17 mouse cellular contexts compared by ENCODE assay signal in genomic region chr15:95951497-95951896, GRCm38 (mm10).
DNase-seq lines count a peak whose midpoint lies in the region; ATAC-seq and TF ChIP-seq lines count a peak whose summit lies in the region.
"Had no signal": no experiment of that assay in that cellular context is flagged by ENCODE, and none has a peak within 500 bp of the region (broad histone marks: within the 10 kb centered on the region; RNA-seq: fewer than 3 reads in every experiment).

No protein-coding gene starts in this region.

- no peak for ATAC-seq in midbrain, embryonic 13.5 days
- no peak for ATAC-seq in midbrain, embryonic 16.5 days
- no peak for ATAC-seq in heart, embryonic 13.5 days (ENCODE audit: extremely low read depth, insufficient number of reproducible peaks, low FRiP score, low TSS enrichment)
- ATAC-seq in forebrain, embryonic 13.5 days: no peak
- ATAC-seq: CD4-positive, CD25-positive, alpha-beta regulatory T cell, adult 4 months; forebrain, embryonic 14.5 days; intestine, embryonic 16.5 days had no signal

- no peaks in the 10 kb centered on the region; the same call in 1 of the 2 replicates for H3K4me1 ChIP-seq in heart, adult 2 months (ENCODE audit: control insufficient read depth, insufficient read depth, low read length)
- peaks cover 7% of the 10 kb centered on the region for H3K4me1 ChIP-seq in midbrain, embryonic 13.5 days (replicated peaks)
- H3K4me1 ChIP-seq in midbrain, embryonic 16.5 days (ENCODE audit: control insufficient read depth, insufficient read depth, low read length): peaks cover 5% of the 10 kb centered on the region
- H3K4me1 ChIP-seq in heart, embryonic 13.5 days: peaks cover 35% of the 10 kb centered on the region
- H3K4me1 ChIP-seq in forebrain, embryonic 13.5 days: peaks cover 5% of the 10 kb centered on the region
- H3K4me1 ChIP-seq: neural tube, embryonic 12.5 days had no signal

- no peaks in the 10 kb centered on the region for H3K27me3 ChIP-seq in heart, adult 2 months (ENCODE audit: control insufficient read depth, insufficient read depth, low read length)
- H3K27me3 ChIP-seq in midbrain, embryonic 13.5 days: no peaks in the 10 kb centered on the region
- no peaks in the 10 kb centered on the region for H3K27me3 ChIP-seq in midbrain, embryonic 16.5 days (ENCODE audit: control insufficient read depth, insufficient read depth, low read depth, low read length)
- no peaks in the 10 kb centered on the region for H3K27me3 ChIP-seq in heart, embryonic 13.5 days (replicated peaks)
- no peaks in the 10 kb centered on the region for H3K27me3 ChIP-seq in forebrain, embryonic 13.5 days
- H3K27me3 ChIP-seq: embryonic facial prominence, embryonic 13.5 days; limb, embryonic 12.5 days; megakaryocyte, embryonic 14.5 days; neural tube, embryonic 12.5 days had no signal

- peak in 1 of 2 experiments; percentile 16 for DNase-seq in heart, adult 2 months
- no peak for DNase-seq in heart, adult 8-10 months (ENCODE audit: low spot score)
- peak; percentile 33 for DNase-seq in skeletal muscle tissue, adult 2 months (ENCODE audit: low read depth, low spot score)
- DNase-seq: cerebellum, adult 9-10 months; lung, adult 2 months; right cerebral cortex, adult 18-20 months had no signal

- no peak for TF ChIP-seq CTCF in heart, adult 2 months (IDR thresholded peaks at IDR 0.05)

- H3K9ac ChIP-seq in heart, adult 2 months (ENCODE audit: low read depth, low read length): no peak overlapping the region
- 0 out of 2 replicates have a peak overlapping the region, but pooled peaks have one; percentile 19 for H3K9ac ChIP-seq in midbrain, embryonic 13.5 days (replicated peaks)
- H3K9ac ChIP-seq in midbrain, embryonic 16.5 days (ENCODE audit: low read depth, low read length): no peak overlapping the region
- H3K9ac ChIP-seq in heart, embryonic 13.5 days: peak overlapping the region; percentile 3; the same call in 1 of the 2 replicates
- H3K9ac ChIP-seq in forebrain, embryonic 13.5 days: no peak overlapping the region
- H3K9ac ChIP-seq: embryonic facial prominence, embryonic 13.5 days; limb, embryonic 12.5 days; neural tube, embryonic 12.5 days had no signal

- H3K4me3 ChIP-seq in heart, adult 2 months: no peak overlapping the region
- H3K4me3 ChIP-seq in midbrain, embryonic 13.5 days (replicated peaks): no peak overlapping the region
- H3K4me3 ChIP-seq in midbrain, embryonic 16.5 days (ENCODE audit: low read depth, low read length): no peak overlapping the region
- no peak overlapping the region for H3K4me3 ChIP-seq in heart, embryonic 13.5 days
- no peak overlapping the region for H3K4me3 ChIP-seq in forebrain, embryonic 13.5 days
- H3K4me3 ChIP-seq: embryonic facial prominence, embryonic 13.5 days; limb, embryonic 12.5 days; megakaryocyte, embryonic 14.5 days; neural tube, embryonic 12.5 days had no signal

- H3K4me2 ChIP-seq in midbrain, embryonic 13.5 days (replicated peaks): no peak overlapping the region
- H3K4me2 ChIP-seq in midbrain, embryonic 16.5 days (ENCODE audit: low read length): no peak overlapping the region
- 0 out of 2 replicates have a peak overlapping the region, but pooled peaks have one; percentile 4 for H3K4me2 ChIP-seq in heart, embryonic 13.5 days
- no peak overlapping the region for H3K4me2 ChIP-seq in forebrain, embryonic 13.5 days
- H3K4me2 ChIP-seq: embryonic facial prominence, embryonic 13.5 days; limb, embryonic 12.5 days; neural tube, embryonic 12.5 days had no signal

- no peaks in the 10 kb centered on the region for H3K9me3 ChIP-seq in midbrain, embryonic 13.5 days
- no peaks in the 10 kb centered on the region for H3K9me3 ChIP-seq in midbrain, embryonic 16.5 days (replicated peaks; ENCODE audit: control insufficient read depth, low read length, poor library complexity, severe bottlenecking)
- H3K9me3 ChIP-seq in heart, embryonic 13.5 days: no peaks in the 10 kb centered on the region
- no peaks in the 10 kb centered on the region for H3K9me3 ChIP-seq in forebrain, embryonic 13.5 days (replicated peaks)
- H3K9me3 ChIP-seq: embryonic facial prominence, embryonic 13.5 days; limb, embryonic 12.5 days; megakaryocyte, embryonic 14.5 days; neural tube, embryonic 12.5 days had no signal

- intact Hi-C loops in heart, adult 2 months (cut with DNase I): no loop called here

- TF ChIP-seq POLR2A in heart, adult 2 months (IDR thresholded peaks at IDR 0.05; ENCODE audit: insufficient read depth, low read depth, low read length): no peak

- H3K36me3 ChIP-seq in heart, adult 2 months (ENCODE audit: control insufficient read depth, insufficient read depth, low read length): no peaks in the 10 kb centered on the region
- H3K36me3 ChIP-seq in midbrain, embryonic 13.5 days: peaks cover 34% of the 10 kb centered on the region
- peaks cover 7% of the 10 kb centered on the region for H3K36me3 ChIP-seq in midbrain, embryonic 16.5 days (ENCODE audit: control insufficient read depth, insufficient read depth, low read length)
- H3K36me3 ChIP-seq in heart, embryonic 13.5 days: peaks cover 76% of the 10 kb centered on the region
- peaks cover 30% of the 10 kb centered on the region for H3K36me3 ChIP-seq in forebrain, embryonic 13.5 days (ENCODE audit: poor library complexity, severe bottlenecking)

- TF ChIP-seq EP300 in heart, adult 2 months (IDR thresholded peaks at IDR 0.05; ENCODE audit: insufficient read depth, low read depth, low read length): no peak

- peak overlapping the region; percentile 28; the same call in 1 of the 2 replicates for H3K27ac ChIP-seq in heart, adult 2 months
- no peak overlapping the region for H3K27ac ChIP-seq in midbrain, embryonic 13.5 days
- no peak overlapping the region; the same call in 1 of the 2 replicates for H3K27ac ChIP-seq in midbrain, embryonic 16.5 days (ENCODE audit: low read length)
- H3K27ac ChIP-seq in heart, embryonic 13.5 days (replicated peaks): peak overlapping the region; percentile 74
- no peak overlapping the region for H3K27ac ChIP-seq in forebrain, embryonic 13.5 days
- H3K27ac ChIP-seq: embryonic facial prominence, embryonic 13.5 days; limb, embryonic 12.5 days; neural tube, embryonic 12.5 days had no signal

- H3K79me2 ChIP-seq in heart, adult 2 months (replicated peaks; ENCODE audit: control insufficient read depth, insufficient read depth, low read length): no peaks in the 10 kb centered on the region

- WGBS in heart, adult 2 months: 47% methylated on average over 5 of the region's 5 CpGs
- WGBS in midbrain, embryonic 13.5 days: 57% methylated on average over 5 of the region's 5 CpGs
- 55% methylated on average over 5 of the region's 5 CpGs for WGBS in midbrain, embryonic 16.5 days
- WGBS in heart, embryonic 13.5 days: 45% methylated on average over 5 of the region's 5 CpGs
- 50% methylated on average over 5 of the region's 5 CpGs for WGBS in forebrain, embryonic 13.5 days

Comparison
In these comparisons a context has a peak if more than half of its experiments do, and no peak if none do; other contexts are left out.
1. H3K9ac ChIP-seq: peak in midbrain, embryonic 13.5 days (single experiment) and heart, embryonic 13.5 days (single experiment); none in heart, adult 2 months (single experiment), midbrain, embryonic 16.5 days (single experiment) and forebrain, embryonic 13.5 days (single experiment).
2. H3K27ac ChIP-seq: peak in heart, adult 2 months (single experiment) and heart, embryonic 13.5 days (single experiment); none in midbrain, embryonic 13.5 days (single experiment), midbrain, embryonic 16.5 days (single experiment) and forebrain, embryonic 13.5 days (single experiment).